Mouse (Mus musculus) erythroblast, embryonic 14.5 days (primary cell): Measurements from ENCODE around the gene Epha3.

Experiments
- GATA1 ChIP-seq: IDR thresholded peaks from 2 replicates; pipeline ENCODE4 v1.6.1; 2012; ENCODE audit warnings: low read length, inconsistent platforms, mixed read lengths
- TAL1 ChIP-seq: IDR thresholded peaks from 3 replicates; pipeline ENCODE4 v1.6.1; 2012; ENCODE audit warnings: low read length, inconsistent platforms, mixed read lengths

GRCm38 (mm10) chr16:63772566-63772965 is 91.4 kb downstream of the Epha3 start:
- TF ChIP-seq TAL1 (no peak), GATA1 (no peak)
